Mouse (Mus musculus): ENCODE data around the gene Olfr1176.

Olfr1176 gene

GRCm38 (mm10) chr2:88336421-88336820, at the start of gene Olfr1176:
TSS of gene Olfr1176 (plus strand) at chr2:88336721.
- DNase-seq (ENCODE audit: extremely low read depth, insufficient read length, low spot score), result no peak

GRCm38 (mm10) chr2:88315035-88315434, 21.5 kb upstream of the Olfr1176 start, which contains the start of gene Olfr1174-ps:
TSS of gene Olfr1174-ps (minus strand) at chr2:88315135.
- DNase-seq (ENCODE audit: extremely low read depth, insufficient read length, low spot score), result no peak

GRCm38 (mm10) chr2:88327115-88327514, 9.4 kb upstream of the Olfr1176 start, which contains the start of gene Olfr1175-ps:
TSS of gene Olfr1175-ps (minus strand) at chr2:88327215.
- no peak for DNase-seq (ENCODE audit: extremely low read depth, insufficient read length, low spot score)

- DNase-seq (ENCODE audit: extremely low read depth, insufficient read length, low spot score), result no peak
Measured at GRCm38 (mm10) chr2:88346392-88346791, 9.9 kb downstream of the Olfr1176 start, which contains the start of gene Olfr1177-ps. TSS of gene Olfr1177-ps (minus strand) at chr2:88346492.

- DNase-seq (ENCODE audit: extremely low read depth, insufficient read length, low spot score), result no peak
Measured at GRCm38 (mm10) chr2:88356304-88356703, 19.8 kb downstream of the Olfr1176 start.

GRCm38 (mm10) chr2:88386762-88387161, 50.2 kb downstream of the Olfr1176 start, which contains the start of gene Olfr1178:
TSS of gene Olfr1178 (plus strand) at chr2:88387062.
- DNase-seq (ENCODE audit: extremely low read depth, insufficient read length, low spot score), result no peak

All from 3134 (cell line).